Mouse (Mus musculus) skeletal muscle tissue, postnatal 0 days (tissue): ENCODE data around the gene Cttnbp2. TPM values are rescaled to one million over a fixed set of nuclear protein-coding genes. Genes with fewer than 3 reads are reported as not detected.

Source experiments
- microRNA-seq, 2 experiments: library from miRNA; unstranded; fragments of <30 nt; microRNA quantifications; one replicate each; pipeline ENCODE4; 2016
- polyA plus RNA-seq: library from polyadenylated mRNA; unstranded; fragments of >200 nt; fragmentation: Nextera tagmentation; extraction: Ambion mirVana; gene quantifications from 2 replicates; pipeline ENCODE4 v1.2.1, GENCODE M21; 2015

Cttnbp2 gene
- 2.7 and 3.2 TPM in 2 replicates for polyA plus RNA-seq

GRCm38 (mm10) chr6:18514480-18515352 is at the start of gene Cttnbp2:
Cttnbp2 (minus strand) TSS chr6:18514843.

Small RNA genes lying within 50 kb of the gene (microRNA-seq; reads per million reads assigned to microRNA genes)
- gene Gm26233, result 0 reads per million in 2 experiments
